Mouse (Mus musculus): ENCODE data around the gene BC067074. TPM values are rescaled to one million over a fixed set of nuclear protein-coding genes. Genes with fewer than 3 reads are reported as not detected.

The BC067074 gene
- polyA plus RNA-seq, 1 experiment from 2014 or later = 4.9 TPM

- no peaks in the 10 kb centered on the region for H3K36me3 ChIP-seq (replicated peaks; ENCODE audit: control insufficient read depth, insufficient read depth, low read depth, low read length)
- no peak overlapping the region for H3K4me2 ChIP-seq (ENCODE audit: low read depth, low read length)
- H3K4me1 ChIP-seq (ENCODE audit: control insufficient read depth, insufficient read depth, low read length) = no peaks in the 10 kb centered on the region; the same call in 1 of the 2 replicates
- no peak for DNase-seq (ENCODE audit: low spot score)
- no peaks in the 10 kb centered on the region for H3K9me3 ChIP-seq (replicated peaks; ENCODE audit: control insufficient read depth, low read length)
- H3K27ac ChIP-seq (replicated peaks; ENCODE audit: low read depth, low read length) = no peak overlapping the region
- 43% methylated on average over 11 of the region's 11 CpGs for WGBS
- no peak overlapping the region for H3K9ac ChIP-seq (replicated peaks; ENCODE audit: low read length)
- no peaks in the 10 kb centered on the region for H3K27me3 ChIP-seq (ENCODE audit: control insufficient read depth, insufficient read depth, low read length)
- no peak for ATAC-seq (replicated peaks; ENCODE audit: insufficient number of reproducible peaks, low FRiP score, low TSS enrichment, low read depth)
- H3K4me3 ChIP-seq (ENCODE audit: low read depth, low read length) = no peak overlapping the region
Measured at GRCm38 (mm10) chr13:113350743-113351430, 57.9 kb downstream of the BC067074 start.

GRCm38 (mm10) chr13:113353546-113353945 lies 60.6 kb downstream of the BC067074 start:
- Histone ChIP-seq H3K4me3 (ENCODE audit: low read depth, low read length) (no peak overlapping the region), H3K4me2 (ENCODE audit: low read depth, low read length) (no peak overlapping the region), H3K9me3 (replicated peaks; ENCODE audit: control insufficient read depth, low read length) (no peaks in the 10 kb centered on the region), H3K27me3 (ENCODE audit: control insufficient read depth, insufficient read depth, low read length) (no peaks in the 10 kb centered on the region), H3K27ac (replicated peaks; ENCODE audit: low read depth, low read length) (no peak overlapping the region), H3K36me3 (replicated peaks; ENCODE audit: control insufficient read depth, insufficient read depth, low read depth, low read length) (no peaks in the 10 kb centered on the region), H3K4me1 (ENCODE audit: control insufficient read depth, insufficient read depth, low read length) (no peaks in the 10 kb centered on the region; the same call in 1 of the 2 replicates), H3K9ac (replicated peaks; ENCODE audit: low read length) (no peak overlapping the region)
- DNase-seq (ENCODE audit: low spot score) (no peak), ATAC-seq (replicated peaks; ENCODE audit: insufficient number of reproducible peaks, low FRiP score, low TSS enrichment, low read depth) (no peak)
- 70% methylated on average over 3 of the region's 3 CpGs for WGBS

- DNase-seq (ENCODE audit: low spot score) (no peak), ATAC-seq (replicated peaks; ENCODE audit: insufficient number of reproducible peaks, low FRiP score, low TSS enrichment, low read depth) (no peak)
- no peaks in the 10 kb centered on the region for H3K27me3 ChIP-seq (ENCODE audit: control insufficient read depth, insufficient read depth, low read length)
- WGBS = 91% methylated on average over 4 of the region's 4 CpGs
- no peak overlapping the region for H3K9ac ChIP-seq (replicated peaks; ENCODE audit: low read length)
- H3K9me3 ChIP-seq (replicated peaks; ENCODE audit: control insufficient read depth, low read length) = no peaks in the 10 kb centered on the region
- no peaks in the 10 kb centered on the region for H3K36me3 ChIP-seq (replicated peaks; ENCODE audit: control insufficient read depth, insufficient read depth, low read depth, low read length)
- H3K4me2 ChIP-seq (ENCODE audit: low read depth, low read length) = no peak overlapping the region
- no peaks in the 10 kb centered on the region; the same call in 1 of the 2 replicates for H3K4me1 ChIP-seq (ENCODE audit: control insufficient read depth, insufficient read depth, low read length)
- no peak overlapping the region for H3K4me3 ChIP-seq (ENCODE audit: low read depth, low read length)
- H3K27ac ChIP-seq (replicated peaks; ENCODE audit: low read depth, low read length) = no peak overlapping the region
Measured at GRCm38 (mm10) chr13:113353955-113354354, 61.0 kb downstream of the BC067074 start.

DNA sequence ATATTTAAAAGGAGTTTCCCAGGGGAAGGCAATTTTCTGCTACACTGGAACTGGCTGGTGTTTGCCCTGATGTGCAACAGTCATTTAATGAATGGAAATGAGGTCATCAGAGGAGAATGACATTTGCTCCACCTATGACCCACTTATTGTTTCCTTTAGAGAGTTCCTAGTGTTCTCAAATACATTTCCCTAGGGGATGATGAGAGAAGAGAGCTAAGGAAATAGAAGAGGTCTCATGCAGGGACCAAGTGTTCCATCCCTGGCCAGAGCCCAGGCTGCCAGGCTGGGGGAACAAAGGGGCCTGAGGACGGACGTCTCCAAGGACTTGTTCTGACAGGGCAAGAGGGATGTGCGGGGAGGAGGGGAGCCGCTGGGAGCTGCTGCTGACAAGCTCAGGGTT lies 62.1 kb downstream of the BC067074 start:
- DNase-seq (ENCODE audit: low spot score) (no peak), ATAC-seq (replicated peaks; ENCODE audit: insufficient number of reproducible peaks, low FRiP score, low TSS enrichment, low read depth) (0 out of 2 replicates have a peak, but pooled peaks have one; percentile 19)
- WGBS = 3% methylated on average over 4 of the region's 4 CpGs
- H3K4me1 ChIP-seq (ENCODE audit: control insufficient read depth, insufficient read depth, low read length) = no peaks in the 10 kb centered on the region; the same call in 1 of the 2 replicates
- H3K9me3 ChIP-seq (replicated peaks; ENCODE audit: control insufficient read depth, low read length) = no peaks in the 10 kb centered on the region
- H3K4me2 ChIP-seq (ENCODE audit: low read depth, low read length) = no peak overlapping the region
- no peaks in the 10 kb centered on the region for H3K36me3 ChIP-seq (replicated peaks; ENCODE audit: control insufficient read depth, insufficient read depth, low read depth, low read length)
- H3K4me3 ChIP-seq (ENCODE audit: low read depth, low read length) = no peak overlapping the region
- no peaks in the 10 kb centered on the region for H3K27me3 ChIP-seq (ENCODE audit: control insufficient read depth, insufficient read depth, low read length)
- H3K27ac ChIP-seq (replicated peaks; ENCODE audit: low read depth, low read length) = no peak overlapping the region
- no peak overlapping the region for H3K9ac ChIP-seq (replicated peaks; ENCODE audit: low read length)

DNA sequence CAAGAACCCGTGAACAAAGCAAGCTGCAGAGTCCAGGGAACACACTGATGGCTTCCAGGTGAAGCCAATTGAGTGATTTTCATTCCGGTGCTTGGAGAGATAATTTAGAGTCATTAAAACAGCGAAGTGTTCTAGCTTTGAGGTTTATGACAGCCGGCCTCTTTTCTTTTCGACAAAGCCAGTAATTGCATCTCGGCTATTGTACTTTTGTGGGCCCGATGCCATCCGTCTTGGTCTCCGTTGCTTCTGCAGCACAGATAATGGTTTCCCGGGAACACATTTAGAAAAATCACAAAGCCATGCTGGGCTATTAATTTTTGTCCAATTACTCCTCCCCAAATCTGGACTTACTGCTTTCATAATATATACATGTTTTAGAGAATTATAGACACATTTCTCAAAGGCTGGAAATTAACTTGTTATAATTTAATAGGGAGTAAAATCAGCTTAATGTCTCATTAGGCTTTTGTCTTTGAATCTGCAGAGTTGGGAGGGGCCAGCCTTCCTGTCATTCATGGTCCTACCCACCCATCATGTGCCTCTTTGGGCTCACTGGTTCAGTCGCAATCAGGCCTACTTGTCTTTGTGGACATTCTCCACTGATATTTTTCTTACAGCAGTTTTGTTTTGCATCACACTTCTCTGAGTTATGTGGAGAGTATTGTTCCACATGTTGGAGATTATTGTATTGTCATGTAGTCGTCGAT lies 64.6 kb downstream of the BC067074 start:
- no peak overlapping the region for H3K27ac ChIP-seq (replicated peaks; ENCODE audit: low read depth, low read length)
- no peaks in the 10 kb centered on the region for H3K27me3 ChIP-seq (ENCODE audit: control insufficient read depth, insufficient read depth, low read length)
- peak; percentile 32 for DNase-seq (ENCODE audit: low spot score)
- H3K9me3 ChIP-seq (replicated peaks; ENCODE audit: control insufficient read depth, low read length) = no peaks in the 10 kb centered on the region
- no peaks in the 10 kb centered on the region for H3K36me3 ChIP-seq (replicated peaks; ENCODE audit: control insufficient read depth, insufficient read depth, low read depth, low read length)
- no peak overlapping the region for H3K4me2 ChIP-seq (ENCODE audit: low read depth, low read length)
- H3K4me1 ChIP-seq (ENCODE audit: control insufficient read depth, insufficient read depth, low read length) = no peaks in the 10 kb centered on the region
- no peak overlapping the region for H3K9ac ChIP-seq (replicated peaks; ENCODE audit: low read length)
- WGBS = 71% methylated on average over 13 of the region's 13 CpGs
- ATAC-seq (replicated peaks; ENCODE audit: insufficient number of reproducible peaks, low FRiP score, low TSS enrichment, low read depth) = no peak
- no peak overlapping the region for H3K4me3 ChIP-seq (ENCODE audit: low read depth, low read length)

GRCm38 (mm10) chr13:113359676-113360075 lies 66.7 kb downstream of the BC067074 start:
- Histone ChIP-seq H3K27ac (replicated peaks; ENCODE audit: low read depth, low read length) (no peak overlapping the region), H3K4me2 (ENCODE audit: low read depth, low read length) (no peak overlapping the region), H3K27me3 (ENCODE audit: control insufficient read depth, insufficient read depth, low read length) (no peaks in the 10 kb centered on the region), H3K4me1 (ENCODE audit: control insufficient read depth, insufficient read depth, low read length) (no peaks in the 10 kb centered on the region), H3K36me3 (replicated peaks; ENCODE audit: control insufficient read depth, insufficient read depth, low read depth, low read length) (no peaks in the 10 kb centered on the region), H3K9ac (replicated peaks; ENCODE audit: low read length) (no peak overlapping the region), H3K4me3 (ENCODE audit: low read depth, low read length) (no peak overlapping the region), H3K9me3 (replicated peaks; ENCODE audit: control insufficient read depth, low read length) (no peaks in the 10 kb centered on the region)
- no peak for DNase-seq (ENCODE audit: low spot score)
- no peak for ATAC-seq (replicated peaks; ENCODE audit: insufficient number of reproducible peaks, low FRiP score, low TSS enrichment, low read depth)
- WGBS = 64% methylated on average over 1 of the region's 1 CpGs

DNA sequence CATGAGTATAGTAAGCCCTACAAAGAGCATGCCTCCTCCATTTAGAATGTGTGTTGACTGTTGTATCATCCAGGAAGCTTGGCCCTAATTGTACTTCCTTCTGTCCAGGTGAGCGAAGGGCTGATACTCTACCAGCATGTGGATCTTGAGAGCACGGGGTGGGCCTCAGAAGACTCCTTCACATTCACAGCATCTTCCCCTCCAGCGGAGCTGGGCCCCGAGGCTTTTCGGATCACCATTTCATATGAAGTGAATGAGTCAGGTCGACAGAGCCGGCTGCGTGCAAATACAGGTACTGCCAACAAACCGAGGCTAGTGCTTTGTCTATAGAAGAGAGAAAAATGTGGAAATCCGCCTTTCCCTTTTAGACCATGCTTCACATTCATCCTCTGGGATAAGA lies 73.0 kb downstream of the BC067074 start:
- no peaks in the 10 kb centered on the region for H3K36me3 ChIP-seq (replicated peaks; ENCODE audit: control insufficient read depth, insufficient read depth, low read depth, low read length)
- WGBS = 90% methylated on average over 10 of the region's 10 CpGs
- DNase-seq (ENCODE audit: low spot score) = no peak
- no peak overlapping the region for H3K4me2 ChIP-seq (ENCODE audit: low read depth, low read length)
- H3K9ac ChIP-seq (replicated peaks; ENCODE audit: low read length) = no peak overlapping the region
- H3K4me3 ChIP-seq (ENCODE audit: low read depth, low read length) = no peak overlapping the region
- no peaks in the 10 kb centered on the region for H3K9me3 ChIP-seq (replicated peaks; ENCODE audit: control insufficient read depth, low read length)
- ATAC-seq (replicated peaks; ENCODE audit: insufficient number of reproducible peaks, low FRiP score, low TSS enrichment, low read depth) = no peak
- H3K4me1 ChIP-seq (ENCODE audit: control insufficient read depth, insufficient read depth, low read length) = no peaks in the 10 kb centered on the region
- no peak overlapping the region for H3K27ac ChIP-seq (replicated peaks; ENCODE audit: low read depth, low read length)
- no peaks in the 10 kb centered on the region for H3K27me3 ChIP-seq (ENCODE audit: control insufficient read depth, insufficient read depth, low read length)

- no peak; the same call in 1 of the 2 replicates for ATAC-seq (replicated peaks; ENCODE audit: insufficient number of reproducible peaks, low FRiP score, low TSS enrichment, low read depth)
Measured at GRCm38 (mm10) chr13:113368931-113369579, 76.1 kb downstream of the BC067074 start.

More at GRCm38 (mm10) chr13:113368931-113369579, 76.1 kb downstream of the BC067074 start:
- no peak overlapping the region for H3K4me2 ChIP-seq (ENCODE audit: low read depth, low read length)
- no peaks in the 10 kb centered on the region for H3K4me1 ChIP-seq (ENCODE audit: control insufficient read depth, insufficient read depth, low read length)
- no peaks in the 10 kb centered on the region for H3K9me3 ChIP-seq (replicated peaks; ENCODE audit: control insufficient read depth, low read length)
- H3K27ac ChIP-seq (replicated peaks; ENCODE audit: low read depth, low read length) = no peak overlapping the region
- no peak overlapping the region for H3K9ac ChIP-seq (replicated peaks; ENCODE audit: low read length)
- H3K36me3 ChIP-seq (replicated peaks; ENCODE audit: control insufficient read depth, insufficient read depth, low read depth, low read length) = no peaks in the 10 kb centered on the region
- H3K27me3 ChIP-seq (ENCODE audit: control insufficient read depth, insufficient read depth, low read length) = no peaks in the 10 kb centered on the region
- H3K4me3 ChIP-seq (ENCODE audit: low read depth, low read length) = no peak overlapping the region
- WGBS = 70% methylated on average over 13 of the region's 13 CpGs
- DNase-seq (ENCODE audit: low spot score) = no peak

Data from embryonic facial prominence, embryonic 11.5 days (tissue).